28 mouse cellular contexts compared by ENCODE assay signal in the genomic region with DNA sequence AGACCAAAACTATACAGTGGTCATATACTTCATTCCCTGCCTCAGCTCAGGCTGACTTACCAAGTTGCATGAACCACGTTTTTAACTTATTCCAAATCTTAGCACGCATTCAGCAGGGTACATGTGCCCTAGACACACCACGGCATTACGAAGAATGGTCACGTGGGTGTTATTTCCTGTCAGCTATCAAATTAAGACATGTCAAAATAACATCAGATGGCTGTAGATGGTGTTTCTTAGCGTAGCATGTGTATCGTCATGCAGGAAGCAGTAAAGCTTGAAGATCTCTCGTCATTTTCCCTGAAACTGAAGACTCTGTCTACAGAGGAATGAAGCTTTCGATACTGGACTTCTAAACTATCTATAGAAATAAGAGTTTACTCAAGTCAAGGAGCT.
A peak's percentile ranks its signal among the peaks of the same experiment; 100 is the strongest.
DNase-seq lines count a peak whose midpoint lies in the region; ATAC-seq lines count a peak whose summit lies in the region.
"Had no signal": no experiment of that assay in that cellular context is flagged by ENCODE, and none has a peak within 500 bp of the region (broad histone marks: within the 10 kb centered on the region; RNA-seq: fewer than 3 reads in every experiment).

No protein-coding gene starts in this region.

- peaks cover 53% of the 10 kb centered on the region for H3K4me1 ChIP-seq in heart, embryonic 10.5 days

- H3K36me3 ChIP-seq in heart, embryonic 10.5 days: no peaks in the 10 kb centered on the region
- H3K36me3 ChIP-seq: embryonic facial prominence, embryonic 10.5 days; embryonic facial prominence, embryonic 13.5 days; heart, embryonic 12.5 days; heart, embryonic 15.5 days; intestine, embryonic 15.5 days had no signal

- no peaks in the 10 kb centered on the region for H3K9me3 ChIP-seq in heart, embryonic 10.5 days
- H3K9me3 ChIP-seq: embryonic facial prominence, embryonic 10.5 days; embryonic facial prominence, embryonic 13.5 days; forebrain, embryonic 13.5 days; heart, embryonic 12.5 days; heart, embryonic 15.5 days; intestine, embryonic 15.5 days had no signal

- peak overlapping the region; percentile 62; the same call in 1 of the 2 replicates for H3K27ac ChIP-seq in heart, embryonic 10.5 days
- H3K27ac ChIP-seq: embryonic facial prominence, embryonic 10.5 days; embryonic facial prominence, embryonic 13.5 days; heart, adult 2 months; heart, embryonic 15.5 days; hindbrain, embryonic 14.5 days; hindbrain, postnatal 0 days; intestine, embryonic 15.5 days had no signal

- DNase-seq in heart, embryonic 10.5 days (ENCODE audit: low spot score): no peak
- DNase-seq in heart, postnatal 25 days (ENCODE audit: low spot score): no peak
- DNase-seq in frontal cortex, postnatal 36 days (ENCODE audit: low spot score in 2 of 2): no peak
- no peak for DNase-seq in left cerebral cortex, postnatal 14 days (ENCODE audit: low spot score in 2 of 2)
- DNase-seq: adrenal gland, adult 8-10 months; adrenal gland, postnatal 25 days; cerebellum, adult 11-12 months; cerebellum, adult 8-10 months; cerebellum, postnatal 10 days; cerebellum, postnatal 36 days; embryo, embryonic 11 days; forebrain, postnatal 0 days; gastrocnemius, postnatal 25 days; heart, adult 2 months; heart, postnatal 10 days; heart, postnatal 4 days; kidney, adult 11 months had no signal

- intact Hi-C loops in heart, postnatal 25 days (cut with DNase I): no loop called here
- intact Hi-C loops in left cerebral cortex, postnatal 14 days (cut with DNase I): no loop called here

- 88% methylated on average over 9 of the region's 9 CpGs for WGBS in heart, embryonic 10.5 days

- no peaks in the 10 kb centered on the region for H3K27me3 ChIP-seq in heart, embryonic 10.5 days (ENCODE audit: insufficient read depth, poor library complexity, severe bottlenecking)
- H3K27me3 ChIP-seq: heart, embryonic 12.5 days; heart, embryonic 15.5 days; intestine, embryonic 15.5 days had no signal

- no peak overlapping the region for H3K4me3 ChIP-seq in heart, embryonic 10.5 days
- H3K4me3 ChIP-seq: embryonic facial prominence, embryonic 10.5 days; embryonic facial prominence, embryonic 13.5 days; erythroblast, embryonic 14.5 days; forebrain, embryonic 13.5 days; heart, adult 2 months; heart, embryonic 12.5 days; heart, embryonic 15.5 days; intestine, embryonic 15.5 days had no signal

- ATAC-seq in CD4-positive, CD25-positive, alpha-beta regulatory T cell, adult 4 months: peak; percentile 87
- peak; percentile 81 for ATAC-seq in inflammation-experienced regulatory T-cells, adult 6 months
- ATAC-seq: forebrain, embryonic 13.5 days; forebrain, postnatal 0 days; hindbrain, postnatal 0 days; intestine, embryonic 15.5 days had no signal
